Mouse (Mus musculus) T-helper 1 cell (primary cell): Measurements from ENCODE around the gene Hoxa4.

Experiments used
- in situ Hi-C: fragments of 300-600 bp; cut with MboI, MseI; formaldehyde crosslinking; loops from one replicate; pipeline ENCODE4 v1.15.1; 2025; ENCODE audit warnings: high pct_unique_total_duplicates

The Hoxa4 gene

GRCm38 (mm10) chr6:52218643-52219215, 27.2 kb upstream of the Hoxa4 start:
- in situ Hi-C loops = loop anchor here (5.0 kb wide), 2 partner anchors 356 to 1046 kb away; no protein-coding TSS in a partner anchor

- in situ Hi-C loops = loop anchor here (5.0 kb wide), 2 partner anchors 356 to 1046 kb away; no protein-coding TSS in a partner anchor
Measured at GRCm38 (mm10) chr6:52217895-52218642, 26.5 kb upstream of the Hoxa4 start.

- in situ Hi-C loops = loop anchor here (5.0 kb wide), 2 partner anchors 355 to 1045 kb away; no protein-coding TSS in a partner anchor
Measured at GRCm38 (mm10) chr6:52217459-52217768, 25.9 kb upstream of the Hoxa4 start.

GRCm38 (mm10) chr6:52216691-52217458, 25.3 kb upstream of the Hoxa4 start:
- in situ Hi-C loops = loop anchor here (5.0 kb wide), 2 partner anchors 355 to 1045 kb away; no protein-coding TSS in a partner anchor

- in situ Hi-C loops = loop anchor here (5.0 kb wide), 2 partner anchors 354 to 1044 kb away; no protein-coding TSS in a partner anchor
Measured at GRCm38 (mm10) chr6:52215771-52216535, 24.4 kb upstream of the Hoxa4 start.

- in situ Hi-C loops = loop anchor here (5.0 kb wide), 2 partner anchors 353 to 1043 kb away; no protein-coding TSS in a partner anchor
Measured at GRCm38 (mm10) chr6:52215070-52215469, 23.5 kb upstream of the Hoxa4 start.

- in situ Hi-C loops = no loop called here
Measured at GRCm38 (mm10) chr6:52214271-52214670, 22.7 kb upstream of the Hoxa4 start.

- in situ Hi-C loops = no loop called here
Measured at GRCm38 (mm10) chr6:52213119-52213986, 21.8 kb upstream of the Hoxa4 start, which contains the start of the genes Hoxa3 and Gm28308. TSS of gene Hoxa3 (minus strand) at chr6:52213336. TSS of gene Gm28308 (minus strand) at chr6:52213339.

GRCm38 (mm10) chr6:52212556-52213118, 21.1 kb upstream of the Hoxa4 start:
- in situ Hi-C loops = no loop called here

- in situ Hi-C loops = no loop called here
Measured at GRCm38 (mm10) chr6:52211961-52212360, 20.4 kb upstream of the Hoxa4 start.

- in situ Hi-C loops = no loop called here
Measured at GRCm38 (mm10) chr6:52211170-52211935, 19.8 kb upstream of the Hoxa4 start.

- in situ Hi-C loops = no loop called here
Measured at GRCm38 (mm10) chr6:52209685-52210046, 18.1 kb upstream of the Hoxa4 start.

GRCm38 (mm10) chr6:52208868-52209684, 17.5 kb upstream of the Hoxa4 start:
- in situ Hi-C loops = no loop called here

GRCm38 (mm10) chr6:52208072-52208867, 16.7 kb upstream of the Hoxa4 start, which contains the start of gene Hoxa6:
TSS of gene Hoxa6 (minus strand) at chr6:52208722.
- in situ Hi-C loops = no loop called here

GRCm38 (mm10) chr6:52207684-52207976, 16.1 kb upstream of the Hoxa4 start:
- in situ Hi-C loops = no loop called here

- in situ Hi-C loops = no loop called here
Measured at GRCm38 (mm10) chr6:52206882-52207683, 15.5 kb upstream of the Hoxa4 start.
